Mouse (Mus musculus) adrenal gland, adult (tissue): ENCODE results near the gene Tm4sf20.

ENCODE experiments used
- DNase-seq, 2 experiments: peaks; one replicate each; pipeline ENCODE4 v3.0.0; 2022 to 2023; ENCODE audit warnings: low spot score in 1 of 2; ENCODE audit not compliant: inconsistent age in 2 of 2

Tm4sf20 gene

GRCm38 (mm10) chr1:82724339-82725025 is 43.8 kb downstream of the Tm4sf20 start, which contains the start of gene Mff:
Mff (plus strand) TSS chr1:82724890.
- DNase-seq = peak; percentile 95 to 99

- DNase-seq = no peak
Observed at GRCm38 (mm10) chr1:82717816-82718512, 50.3 kb downstream of the Tm4sf20 start.
